Mouse (Mus musculus): ENCODE results near the gene Slc7a1. TPM values are rescaled to one million over a fixed set of nuclear protein-coding genes. Genes with fewer than 3 reads are reported as not detected.
A peak's percentile ranks its signal among the peaks of the same experiment; 100 is the strongest.

The Slc7a1 gene
- polyA plus RNA-seq, 1 experiment from 2014 or later, result 48.5 TPM

- Histone ChIP-seq H3K4me3 (no peak overlapping the region), H3K27me3 (no peaks in the 10 kb centered on the region), H3K4me1 (replicated peaks) (no peaks in the 10 kb centered on the region), H3K4me2 (no peak overlapping the region), H3K9me3 (no peaks in the 10 kb centered on the region), H3K27ac (replicated peaks) (no peak overlapping the region), H3K36me3 (no peaks in the 10 kb centered on the region), H3K9ac (no peak overlapping the region)
- no peak for ATAC-seq (ENCODE audit: low FRiP score, low read depth)
- 57% methylated on average over 7 of the region's 7 CpGs for WGBS
These were observed 14.5 kb upstream of the Slc7a1 start for GRCm38 (mm10) chr5:148414233-148414632.

- Histone ChIP-seq H3K4me1 (replicated peaks) (no peaks in the 10 kb centered on the region), H3K27ac (replicated peaks) (no peak overlapping the region), H3K36me3 (no peaks in the 10 kb centered on the region), H3K4me3 (no peak overlapping the region), H3K9me3 (no peaks in the 10 kb centered on the region), H3K27me3 (no peaks in the 10 kb centered on the region), H3K4me2 (no peak overlapping the region), H3K9ac (no peak overlapping the region)
- 93% methylated on average over 4 of the region's 4 CpGs for WGBS
- ATAC-seq (ENCODE audit: low FRiP score, low read depth), result no peak
These were observed 12.8 kb upstream of the Slc7a1 start for GRCm38 (mm10) chr5:148412504-148412903.

GRCm38 (mm10) chr5:148409465-148409864 lies 9.8 kb upstream of the Slc7a1 start:
- H3K27ac ChIP-seq (replicated peaks), result no peak overlapping the region
- WGBS, result 86% methylated on average over 8 of the region's 8 CpGs
- H3K9me3 ChIP-seq, result no peaks in the 10 kb centered on the region
- no peak overlapping the region for H3K9ac ChIP-seq
- ATAC-seq (ENCODE audit: low FRiP score, low read depth), result no peak
- H3K4me1 ChIP-seq (replicated peaks), result no peaks in the 10 kb centered on the region
- no peaks in the 10 kb centered on the region for H3K27me3 ChIP-seq
- no peaks in the 10 kb centered on the region for H3K36me3 ChIP-seq
- H3K4me2 ChIP-seq, result no peak overlapping the region
- no peak overlapping the region for H3K4me3 ChIP-seq

GRCm38 (mm10) chr5:148406913-148407312 lies 7.2 kb upstream of the Slc7a1 start:
- ATAC-seq (ENCODE audit: low FRiP score, low read depth), result no peak

GRCm38 (mm10) chr5:148404548-148404947 lies 4.8 kb upstream of the Slc7a1 start:
- peaks cover 4% of the 10 kb centered on the region; the same call in 1 of the 2 replicates for H3K4me1 ChIP-seq (replicated peaks)
- 0 out of 2 replicates have a peak, but pooled peaks cover 4% of the 10 kb centered on the region for H3K27me3 ChIP-seq
- 95% methylated on average over 7 of the region's 7 CpGs for WGBS

More at GRCm38 (mm10) chr5:148406913-148407312, 7.2 kb upstream of the Slc7a1 start:
- H3K36me3 ChIP-seq, result no peaks in the 10 kb centered on the region
- H3K4me3 ChIP-seq, result no peak overlapping the region
- H3K27me3 ChIP-seq, result no peaks in the 10 kb centered on the region
- no peaks in the 10 kb centered on the region for H3K9me3 ChIP-seq
- no peak overlapping the region for H3K27ac ChIP-seq (replicated peaks)
- 92% methylated on average over 2 of the region's 2 CpGs for WGBS
- no peaks in the 10 kb centered on the region for H3K4me1 ChIP-seq (replicated peaks)
- no peak overlapping the region for H3K4me2 ChIP-seq
- no peak overlapping the region for H3K9ac ChIP-seq

GRCm38 (mm10) chr5:148402641-148403040 lies 2.9 kb upstream of the Slc7a1 start:
- WGBS, result 38% methylated on average over 4 of the region's 4 CpGs
- 0 out of 2 replicates have a peak, but pooled peaks cover 4% of the 10 kb centered on the region for H3K27me3 ChIP-seq
- H3K27ac ChIP-seq (replicated peaks), result no peak overlapping the region
- H3K4me3 ChIP-seq, result no peak overlapping the region
- H3K4me2 ChIP-seq, result no peak overlapping the region
- no peak overlapping the region for H3K9ac ChIP-seq
- no peaks in the 10 kb centered on the region for H3K9me3 ChIP-seq
- peaks cover 15% of the 10 kb centered on the region; the same call in 1 of the 2 replicates for H3K4me1 ChIP-seq (replicated peaks)
- ATAC-seq (ENCODE audit: low FRiP score, low read depth), result no peak
- no peaks in the 10 kb centered on the region for H3K36me3 ChIP-seq

More at GRCm38 (mm10) chr5:148404548-148404947, 4.8 kb upstream of the Slc7a1 start:
- no peak overlapping the region for H3K4me2 ChIP-seq
- H3K36me3 ChIP-seq, result no peaks in the 10 kb centered on the region
- no peak overlapping the region for H3K4me3 ChIP-seq
- no peak overlapping the region for H3K27ac ChIP-seq (replicated peaks)
- H3K9me3 ChIP-seq, result no peaks in the 10 kb centered on the region
- no peak overlapping the region for H3K9ac ChIP-seq
- ATAC-seq (ENCODE audit: low FRiP score, low read depth), result no peak

GRCm38 (mm10) chr5:148398766-148399659 lies 691 bp downstream of the Slc7a1 start:
- peak; percentile 78 for ATAC-seq (ENCODE audit: low FRiP score, low read depth)
- peak overlapping the region; percentile 79 for H3K4me2 ChIP-seq
- no peaks in the 10 kb centered on the region for H3K36me3 ChIP-seq
- WGBS, result 2% methylated on average over 57 of the region's 58 CpGs
- H3K9me3 ChIP-seq, result no peaks in the 10 kb centered on the region
- H3K27me3 ChIP-seq, result 0 out of 2 replicates have a peak, but pooled peaks cover 4% of the 10 kb centered on the region
- peak overlapping the region; percentile 77 for H3K27ac ChIP-seq (replicated peaks)
- H3K4me3 ChIP-seq, result peak overlapping the region; percentile 77
- H3K4me1 ChIP-seq (replicated peaks), result peaks cover 18% of the 10 kb centered on the region; the same call in 1 of the 2 replicates
- peak overlapping the region; percentile 66 for H3K9ac ChIP-seq

- Histone ChIP-seq H3K9me3 (no peaks in the 10 kb centered on the region), H3K4me3 (peak overlapping the region; percentile 77), H3K4me1 (replicated peaks) (peaks cover 18% of the 10 kb centered on the region; the same call in 1 of the 2 replicates), H3K27ac (replicated peaks) (no peak overlapping the region), H3K9ac (peak overlapping the region; percentile 66; the same call in 1 of the 2 replicates), H3K4me2 (peak overlapping the region; percentile 79), H3K36me3 (no peaks in the 10 kb centered on the region), H3K27me3 (0 out of 2 replicates have a peak, but pooled peaks cover 4% of the 10 kb centered on the region)
- ATAC-seq (ENCODE audit: low FRiP score, low read depth), result no peak
- 62% methylated on average over 6 of the region's 6 CpGs for WGBS
These were observed 1.3 kb downstream of the Slc7a1 start for GRCm38 (mm10) chr5:148398451-148398765.

GRCm38 (mm10) chr5:148397911-148398310 lies 1.8 kb downstream of the Slc7a1 start:
- Histone ChIP-seq H3K9ac (no peak overlapping the region), H3K27me3 (0 out of 2 replicates have a peak, but pooled peaks cover 4% of the 10 kb centered on the region), H3K4me3 (no peak overlapping the region), H3K4me2 (peak overlapping the region; percentile 79), H3K36me3 (no peaks in the 10 kb centered on the region), H3K9me3 (no peaks in the 10 kb centered on the region), H3K27ac (replicated peaks) (no peak overlapping the region), H3K4me1 (replicated peaks) (peaks cover 18% of the 10 kb centered on the region; the same call in 1 of the 2 replicates)
- WGBS, result 58% methylated on average over 5 of the region's 5 CpGs
- no peak for ATAC-seq (ENCODE audit: low FRiP score, low read depth)

- no peak overlapping the region for H3K4me3 ChIP-seq
- no peaks in the 10 kb centered on the region for H3K36me3 ChIP-seq
- no peaks in the 10 kb centered on the region for H3K9me3 ChIP-seq
- H3K4me2 ChIP-seq, result peak overlapping the region; percentile 79
- H3K4me1 ChIP-seq (replicated peaks), result peaks cover 18% of the 10 kb centered on the region; the same call in 1 of the 2 replicates
- no peak for ATAC-seq (ENCODE audit: low FRiP score, low read depth)
- 93% methylated on average over 4 of the region's 4 CpGs for WGBS
- no peak overlapping the region for H3K9ac ChIP-seq
- no peak overlapping the region for H3K27ac ChIP-seq (replicated peaks)
- 0 out of 2 replicates have a peak, but pooled peaks cover 4% of the 10 kb centered on the region for H3K27me3 ChIP-seq
These were observed 2.3 kb downstream of the Slc7a1 start for GRCm38 (mm10) chr5:148397418-148397817.

- H3K27ac ChIP-seq (replicated peaks), result no peak overlapping the region
- no peaks in the 10 kb centered on the region for H3K36me3 ChIP-seq
- peaks cover 9% of the 10 kb centered on the region; the same call in 1 of the 2 replicates for H3K4me1 ChIP-seq (replicated peaks)
- ATAC-seq (ENCODE audit: low FRiP score, low read depth), result no peak
- no peak overlapping the region for H3K9ac ChIP-seq
- H3K9me3 ChIP-seq, result no peaks in the 10 kb centered on the region
- H3K4me2 ChIP-seq, result no peak overlapping the region
- H3K27me3 ChIP-seq, result no peaks in the 10 kb centered on the region
- WGBS, result 88% methylated on average over 8 of the region's 8 CpGs
- H3K4me3 ChIP-seq, result no peak overlapping the region
These were observed 6.4 kb downstream of the Slc7a1 start for GRCm38 (mm10) chr5:148393316-148393715.

GRCm38 (mm10) chr5:148392831-148393230 lies 6.9 kb downstream of the Slc7a1 start:
- 80% methylated on average over 6 of the region's 6 CpGs for WGBS
- H3K9me3 ChIP-seq, result no peaks in the 10 kb centered on the region
- no peak overlapping the region for H3K27ac ChIP-seq (replicated peaks)
- no peak overlapping the region for H3K4me3 ChIP-seq
- H3K9ac ChIP-seq, result no peak overlapping the region
- no peak for ATAC-seq (ENCODE audit: low FRiP score, low read depth)
- no peaks in the 10 kb centered on the region for H3K27me3 ChIP-seq
- H3K4me1 ChIP-seq (replicated peaks), result 0 out of 2 replicates have a peak, but pooled peaks cover 5% of the 10 kb centered on the region
- no peaks in the 10 kb centered on the region for H3K36me3 ChIP-seq
- no peak overlapping the region for H3K4me2 ChIP-seq

All from hindbrain, embryonic 15.5 days (tissue).